Mouse (Mus musculus): ENCODE measurements at regions not wholly inside any gene's neighbourhood (a gene's known extent, or its start where the extent isn't known, plus 50 kb on each side); places are given as distances from the start of the nearest gene placed in this dataset.

DNA sequence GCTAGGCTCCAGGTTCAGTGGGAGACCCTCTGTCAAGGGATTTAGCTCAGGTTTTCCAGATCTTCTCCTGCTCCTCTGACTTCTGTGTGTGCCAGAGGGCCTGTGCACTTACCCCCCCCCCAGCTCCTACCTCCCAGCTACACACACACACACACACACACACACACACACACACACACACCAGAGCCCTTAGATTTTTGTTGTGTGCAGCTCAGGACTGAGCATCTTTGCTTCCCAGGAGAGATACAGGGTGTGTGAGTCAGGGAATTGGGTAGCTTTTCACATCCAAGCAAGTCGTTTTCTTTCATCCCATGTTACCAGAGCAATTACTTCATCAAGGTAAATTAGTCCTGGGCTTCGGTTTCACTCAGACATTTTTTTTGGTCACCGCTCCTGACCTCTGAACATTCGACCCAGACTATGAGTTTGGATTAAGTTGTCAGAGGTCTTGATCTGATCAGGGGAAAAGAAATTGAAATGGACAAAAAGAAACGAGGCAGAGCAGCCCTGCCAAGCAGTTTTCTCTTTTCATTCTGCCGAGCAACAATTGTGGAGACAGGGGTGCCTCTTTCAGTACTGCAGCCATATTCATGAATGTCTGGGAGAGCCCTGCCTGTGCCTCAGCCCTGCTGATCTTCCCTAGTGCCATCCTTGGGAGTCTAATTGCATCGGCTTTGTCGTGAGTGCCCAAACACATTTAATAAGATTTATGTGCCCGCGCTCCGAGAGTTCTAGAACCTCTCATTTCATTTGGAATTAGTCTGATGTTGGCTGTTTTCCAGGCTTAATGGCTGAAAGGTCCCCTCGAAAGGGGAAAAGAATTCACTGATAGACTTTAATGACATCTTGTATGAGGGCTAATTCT, 241.3 kb downstream of the 1500009L16Rik start:
- no peak for ATAC-seq (ENCODE audit: low TSS enrichment)

DNA sequence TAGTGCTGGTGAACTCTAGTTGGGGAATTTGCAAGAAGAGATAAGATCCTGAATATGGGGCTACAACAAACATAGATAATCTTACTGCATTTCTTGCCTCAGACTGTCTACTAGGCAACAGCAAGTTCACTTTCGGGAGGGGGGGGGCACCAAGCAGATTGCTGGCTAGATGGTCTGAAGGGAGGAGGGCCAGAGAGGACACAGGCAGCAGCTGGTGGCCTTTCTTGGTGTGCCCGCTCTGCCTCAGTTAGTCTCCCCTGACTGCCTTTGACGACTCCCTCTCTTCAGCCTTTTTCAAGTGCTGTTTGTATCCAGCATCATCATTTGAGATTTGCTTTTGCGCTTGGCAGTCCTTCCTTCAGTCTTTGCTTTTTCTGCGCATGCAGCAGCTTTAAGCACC, 242.2 kb downstream of the 1500009L16Rik start:
- ATAC-seq (ENCODE audit: low TSS enrichment) = no peak

GRCm38 (mm10) chr10:83970501-83970900, 247.8 kb downstream of the 1500009L16Rik start:
- ATAC-seq (ENCODE audit: low TSS enrichment) = no peak

GRCm38 (mm10) chr10:83974548-83974947, 251.9 kb downstream of the 1500009L16Rik start:
- ATAC-seq (ENCODE audit: low TSS enrichment) = no peak

DNA sequence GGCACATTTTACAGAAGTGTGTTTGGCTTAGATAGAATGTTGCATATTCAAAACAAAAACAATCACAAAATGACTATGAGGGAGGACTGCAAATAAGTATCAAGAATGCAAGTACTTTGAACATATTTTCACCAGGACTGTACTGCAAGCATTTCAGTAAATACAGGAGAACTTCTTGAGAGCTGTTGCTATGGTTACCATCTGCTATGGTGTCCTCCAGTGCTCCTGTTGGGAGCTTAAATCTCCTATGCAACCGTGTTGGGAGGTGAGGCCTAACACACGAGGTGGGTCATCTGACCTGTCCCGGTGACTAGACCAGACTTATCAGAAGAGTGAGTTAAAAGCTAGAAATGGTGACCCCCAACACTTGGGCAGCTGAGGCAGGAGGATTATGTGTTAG, 253.9 kb downstream of the 1500009L16Rik start:
- peak; percentile 86 for ATAC-seq (ENCODE audit: low TSS enrichment)

DNA sequence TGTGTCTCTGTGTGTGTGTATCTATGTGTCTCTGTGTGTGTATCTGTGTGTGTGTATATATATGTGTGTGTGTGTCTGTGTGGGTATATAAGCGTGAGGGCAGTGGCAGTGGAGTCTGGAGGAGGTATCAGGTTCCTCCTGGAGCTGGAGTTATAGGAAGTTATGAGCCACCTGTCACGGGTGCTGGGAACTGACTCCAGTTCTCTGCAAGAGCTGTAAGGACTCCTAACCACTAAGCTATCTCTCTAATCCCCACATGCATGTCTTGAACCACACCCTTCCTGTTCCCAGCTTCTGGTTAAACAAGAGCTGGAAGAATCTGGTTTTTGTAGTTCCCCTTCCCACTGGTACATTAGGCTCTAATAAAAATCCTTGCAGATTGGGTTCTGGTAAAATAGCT, 257.3 kb downstream of the 1500009L16Rik start:
- ATAC-seq (ENCODE audit: low TSS enrichment) = no peak

DNA sequence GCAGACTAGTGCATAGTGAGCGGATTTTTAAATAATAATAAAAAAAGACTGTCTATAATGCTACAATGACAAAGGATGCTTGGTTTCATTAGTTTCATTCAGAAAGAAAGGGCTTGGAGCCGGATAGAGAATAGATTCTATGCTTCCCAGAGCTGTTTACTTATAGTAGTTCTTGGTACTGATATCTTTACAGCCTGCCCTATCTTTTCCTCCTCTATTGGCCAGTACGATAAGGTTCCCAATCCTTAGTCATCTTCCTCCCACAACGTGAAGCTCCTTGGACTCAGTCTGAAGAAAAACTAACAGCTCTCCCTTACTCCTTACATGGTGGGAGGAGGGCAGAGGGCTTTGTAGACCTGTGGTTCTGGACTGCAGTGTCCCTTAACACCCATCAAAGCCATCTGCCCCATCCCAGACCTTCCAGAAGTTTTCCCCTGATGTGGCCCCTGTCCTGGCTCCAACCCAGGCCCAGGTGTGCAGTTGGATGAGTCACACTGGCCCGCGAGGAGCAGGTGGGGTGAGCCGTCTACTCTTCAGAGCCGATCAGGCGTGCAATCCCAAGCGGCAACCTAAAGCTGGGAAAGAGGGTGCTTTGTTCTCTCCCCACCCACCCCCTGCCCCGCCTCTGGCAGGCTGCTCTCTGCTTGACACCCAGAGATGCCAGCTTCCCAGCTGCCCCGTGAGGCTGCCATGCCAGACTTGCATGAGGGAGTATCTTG, 262.2 kb downstream of the 1500009L16Rik start:
- ATAC-seq (ENCODE audit: low TSS enrichment) = 0 out of 2 replicates have a peak, but pooled peaks have one; percentile 38

DNA sequence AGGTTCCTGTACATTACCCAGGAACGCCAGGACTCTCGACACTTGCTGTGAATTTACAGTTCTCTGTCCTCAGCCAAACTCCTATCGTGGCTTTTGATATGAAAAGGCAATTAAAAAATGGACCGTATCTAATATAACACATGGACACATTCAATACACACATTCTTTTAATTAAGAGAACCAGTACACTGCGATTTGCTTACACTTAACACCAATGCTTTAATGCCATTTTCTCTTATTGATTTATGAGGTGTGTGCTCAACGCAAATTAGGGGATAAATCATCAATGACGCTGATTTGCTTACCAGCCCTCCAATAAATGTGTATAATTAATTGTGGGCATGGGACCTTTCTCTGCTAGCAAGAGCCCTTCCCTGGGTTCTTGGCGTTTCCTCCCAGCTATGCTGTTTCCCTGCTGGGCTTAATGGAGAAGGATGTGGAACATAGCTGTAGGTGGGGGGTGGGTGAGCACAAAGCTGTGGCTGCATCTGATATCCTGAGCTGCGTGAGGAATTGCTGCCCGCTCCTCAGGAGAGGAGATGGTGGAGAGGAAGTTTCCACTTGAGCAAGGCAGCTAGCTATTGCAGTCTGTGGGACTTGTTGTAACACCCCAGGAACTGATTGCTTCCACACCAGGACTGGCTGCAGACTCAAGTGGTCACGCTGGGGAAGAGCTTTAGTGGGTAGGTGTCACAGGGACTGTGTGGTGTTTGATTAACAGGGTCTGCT, 270.1 kb downstream of the 1500009L16Rik start:
- ATAC-seq (ENCODE audit: low TSS enrichment) = no peak

GRCm38 (mm10) chr10:83995026-83995600, 272.4 kb downstream of the 1500009L16Rik start:
- ATAC-seq (ENCODE audit: low TSS enrichment) = no peak

DNA sequence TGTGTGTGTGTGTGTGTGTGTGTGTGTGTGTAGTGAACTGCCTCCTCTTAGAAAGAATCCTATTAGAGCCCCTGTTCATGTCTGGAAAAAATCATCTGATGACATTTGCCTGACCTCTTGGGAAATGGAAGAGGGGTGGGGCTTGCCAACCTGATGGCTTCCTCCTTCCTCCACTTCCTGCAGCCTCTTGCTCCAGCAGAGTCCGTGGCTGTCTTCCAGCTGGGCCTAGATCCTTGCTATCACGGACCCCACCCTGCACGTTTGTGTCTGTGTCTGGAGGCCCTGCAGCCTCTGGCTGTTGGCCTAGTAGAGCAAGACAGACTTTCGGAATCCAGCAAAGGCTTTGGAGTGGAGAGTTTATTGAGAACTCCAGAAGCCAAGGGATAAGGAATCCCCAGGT, 273.2 kb downstream of the 1500009L16Rik start:
- no peak for ATAC-seq (ENCODE audit: low TSS enrichment)

GRCm38 (mm10) chr10:83996489-83996888, 273.8 kb downstream of the 1500009L16Rik start:
- ATAC-seq (ENCODE audit: low TSS enrichment) = no peak

DNA sequence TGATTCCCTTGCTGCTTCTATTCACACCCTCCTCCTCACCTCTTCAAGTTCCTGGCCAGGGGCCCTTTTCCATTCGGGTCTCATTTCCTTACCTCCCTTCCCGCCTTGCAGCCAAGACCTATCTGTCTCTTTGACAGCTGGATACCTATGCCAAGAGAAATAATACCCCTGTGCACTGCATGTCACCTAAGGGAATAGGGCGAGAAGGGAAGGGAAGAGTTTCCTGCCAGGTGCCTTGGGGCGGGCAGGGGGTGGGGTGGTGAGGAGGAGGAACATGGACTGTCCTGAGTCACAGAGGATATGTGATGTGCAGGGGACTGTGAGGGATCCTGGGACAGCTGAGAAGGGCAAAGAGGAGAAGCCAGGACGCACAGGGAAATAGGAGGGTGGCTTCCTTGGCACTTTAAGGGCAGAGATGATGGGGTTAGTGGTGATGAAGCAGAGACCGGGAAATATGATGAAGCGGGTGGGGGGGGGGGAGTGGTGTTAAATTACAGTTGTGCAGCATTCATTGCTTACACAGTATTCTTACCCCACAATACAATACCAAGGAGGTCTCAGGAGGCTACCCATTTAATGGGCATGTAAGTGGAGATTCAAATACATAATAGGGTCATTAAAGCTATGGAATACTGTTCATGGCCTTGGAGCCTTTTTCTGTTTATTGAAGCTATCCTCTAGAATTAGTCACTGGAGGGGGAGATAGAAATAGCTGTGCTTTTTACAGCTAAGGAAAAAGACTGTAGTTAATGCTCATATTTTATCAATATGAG, 278.0 kb downstream of the 1500009L16Rik start:
- no peak for ATAC-seq (ENCODE audit: low TSS enrichment)

- ATAC-seq (ENCODE audit: low TSS enrichment) = no peak
These were observed 280.1 kb downstream of the 1500009L16Rik start for GRCm38 (mm10) chr10:84002744-84003143.

- peak; percentile 31; the same call in 1 of the 2 replicates for ATAC-seq (ENCODE audit: low TSS enrichment)
These were observed 281.0 kb downstream of the 1500009L16Rik start for GRCm38 (mm10) chr10:84003601-84004149.

GRCm38 (mm10) chr10:84008923-84009322, 286.3 kb downstream of the 1500009L16Rik start:
- no peak for ATAC-seq (ENCODE audit: low TSS enrichment)

GRCm38 (mm10) chr10:84019381-84019780, 296.7 kb downstream of the 1500009L16Rik start:
- peak; percentile 94 for ATAC-seq (ENCODE audit: low TSS enrichment)

DNA sequence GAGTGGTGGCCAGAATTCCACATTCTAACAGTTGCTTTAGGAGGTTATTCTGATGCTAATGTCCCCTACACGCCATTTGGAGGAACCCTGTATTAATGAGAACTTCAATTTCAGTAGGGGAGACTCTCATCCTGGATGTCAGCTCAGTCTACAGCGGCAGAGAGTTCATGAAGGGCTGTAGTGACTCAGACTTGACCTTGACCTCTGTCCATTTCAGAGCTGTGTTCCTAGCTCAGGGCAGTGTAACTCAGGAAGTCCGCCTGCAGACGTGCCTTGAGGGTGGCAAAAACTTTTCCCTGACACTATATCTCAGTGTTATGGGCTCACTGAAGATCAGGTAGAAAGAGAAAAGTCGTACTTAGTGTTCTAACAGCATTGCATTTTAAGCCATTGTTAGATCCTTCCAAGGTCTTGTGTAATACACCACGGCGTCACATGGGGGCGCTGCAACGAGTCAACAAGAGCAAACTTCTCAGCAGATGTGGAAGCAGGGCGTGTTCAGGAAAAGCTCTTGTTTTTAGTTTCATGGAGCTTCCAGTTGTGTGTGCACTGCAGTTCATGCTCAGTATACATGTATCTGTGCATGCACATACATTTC, 297.5 kb downstream of the 1500009L16Rik start:
- no peak for ATAC-seq (ENCODE audit: low TSS enrichment)

- ATAC-seq (ENCODE audit: low TSS enrichment) = no peak
These were observed 298.8 kb downstream of the 1500009L16Rik start for GRCm38 (mm10) chr10:84021167-84022120.

- ATAC-seq (ENCODE audit: low TSS enrichment) = no peak
These were observed 301.6 kb downstream of the 1500009L16Rik start for GRCm38 (mm10) chr10:84024294-84024693.

All from frontal cortex, adult (tissue).